Mouse (Mus musculus): Measurements from ENCODE around the gene Srpk2. TPM values are rescaled to one million over a fixed set of nuclear protein-coding genes. Genes with fewer than 3 reads are reported as not detected.

The Srpk2 gene
- polyA plus RNA-seq, 1 experiment from 2014 or later, result 101 TPM

DNA sequence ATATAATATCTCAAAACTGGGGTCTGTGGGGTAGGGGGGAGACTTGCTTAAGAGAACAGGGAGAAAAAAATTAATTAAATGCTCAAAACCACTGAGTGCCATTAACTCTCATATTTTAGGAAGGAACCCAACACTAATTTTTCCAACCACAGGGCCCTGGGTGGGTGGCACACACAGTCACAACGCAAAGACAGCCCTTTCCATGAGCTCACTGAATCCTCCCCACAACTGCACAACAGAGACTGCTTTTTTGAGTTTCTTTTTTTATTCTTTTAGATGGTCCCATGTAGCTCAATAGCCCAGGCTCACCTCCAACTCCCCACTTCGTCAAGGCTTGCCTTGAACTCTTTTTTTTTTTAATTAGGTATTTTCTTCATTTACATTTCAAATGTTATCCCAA lies 58.2 kb downstream of the Srpk2 start:
- Histone ChIP-seq H3K9ac (replicated peaks; ENCODE audit: low read depth, low read length) (no peak overlapping the region), H3K27ac (ENCODE audit: low read length) (no peak overlapping the region), H3K9me3 (ENCODE audit: control insufficient read depth, low read length) (no peaks in the 10 kb centered on the region), H3K4me1 (replicated peaks; ENCODE audit: control insufficient read depth, insufficient read depth, low read length) (no peaks in the 10 kb centered on the region), H3K36me3 (ENCODE audit: control insufficient read depth, insufficient read depth) (no peaks in the 10 kb centered on the region), H3K27me3 (replicated peaks; ENCODE audit: control insufficient read depth, insufficient read depth, low read length) (no peaks in the 10 kb centered on the region), H3K4me3 (replicated peaks; ENCODE audit: low read length) (no peak overlapping the region), H3K4me2 (ENCODE audit: low read length) (no peak overlapping the region)
- 24% methylated on average over 2 of the region's 2 CpGs for WGBS
- ATAC-seq, result no peak

DNA sequence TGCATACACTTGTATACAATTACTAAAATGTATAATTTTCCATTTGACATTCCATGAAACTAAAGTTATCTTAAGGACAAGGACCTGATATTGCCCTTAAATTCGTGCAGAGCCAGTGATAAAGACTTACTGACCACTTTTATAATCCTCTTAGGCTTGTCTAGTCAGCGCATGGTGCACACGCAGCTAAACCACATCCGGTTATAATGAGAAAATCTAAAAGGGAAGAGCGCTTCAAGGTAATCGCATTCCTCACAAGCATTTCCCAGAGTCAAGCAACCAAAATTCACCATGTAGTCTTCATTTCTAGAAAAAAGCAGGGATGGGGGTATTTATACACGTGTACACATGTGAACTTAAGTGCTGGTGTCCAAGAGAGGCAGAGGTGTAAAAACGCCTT lies 63.8 kb downstream of the Srpk2 start:
- Histone ChIP-seq H3K4me3 (replicated peaks; ENCODE audit: low read length) (no peak overlapping the region), H3K4me1 (replicated peaks; ENCODE audit: control insufficient read depth, insufficient read depth, low read length) (no peaks in the 10 kb centered on the region), H3K4me2 (ENCODE audit: low read length) (no peak overlapping the region), H3K9me3 (ENCODE audit: control insufficient read depth, low read length) (no peaks in the 10 kb centered on the region), H3K9ac (replicated peaks; ENCODE audit: low read depth, low read length) (no peak overlapping the region), H3K36me3 (ENCODE audit: control insufficient read depth, insufficient read depth) (no peaks in the 10 kb centered on the region), H3K27ac (ENCODE audit: low read length) (no peak overlapping the region), H3K27me3 (replicated peaks; ENCODE audit: control insufficient read depth, insufficient read depth, low read length) (no peaks in the 10 kb centered on the region)
- ATAC-seq, result no peak
- 84% methylated on average over 8 of the region's 8 CpGs for WGBS

DNA sequence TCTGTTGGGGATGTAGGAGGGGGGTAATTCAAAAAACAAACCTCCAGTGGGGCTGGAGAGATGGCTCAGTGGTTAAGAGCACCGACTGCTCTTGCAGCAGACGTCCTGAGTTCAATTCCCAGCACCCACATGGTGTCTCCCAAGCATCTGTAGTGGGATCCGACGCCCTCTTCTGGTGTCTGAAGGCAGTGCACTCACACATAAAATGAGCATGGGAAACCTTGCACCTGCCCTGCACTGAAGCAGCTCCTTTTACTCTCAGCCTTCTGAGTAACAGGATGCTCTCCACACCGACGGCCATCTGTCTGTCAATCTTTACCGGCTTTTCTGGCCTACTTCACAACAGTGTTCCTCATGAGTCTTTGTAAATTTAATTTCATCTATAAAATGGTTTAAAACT lies 65.8 kb downstream of the Srpk2 start:
- no peak overlapping the region for H3K27ac ChIP-seq (ENCODE audit: low read length)
- H3K36me3 ChIP-seq (ENCODE audit: control insufficient read depth, insufficient read depth), result no peaks in the 10 kb centered on the region
- peaks cover 10% of the 10 kb centered on the region for H3K4me1 ChIP-seq (replicated peaks; ENCODE audit: control insufficient read depth, insufficient read depth, low read length)
- 87% methylated on average over 7 of the region's 7 CpGs for WGBS
- no peaks in the 10 kb centered on the region for H3K27me3 ChIP-seq (replicated peaks; ENCODE audit: control insufficient read depth, insufficient read depth, low read length)
- no peak for ATAC-seq
- H3K4me2 ChIP-seq (ENCODE audit: low read length), result no peak overlapping the region
- H3K4me3 ChIP-seq (replicated peaks; ENCODE audit: low read length), result no peak overlapping the region
- H3K9me3 ChIP-seq (ENCODE audit: control insufficient read depth, low read length), result no peaks in the 10 kb centered on the region
- no peak overlapping the region for H3K9ac ChIP-seq (replicated peaks; ENCODE audit: low read depth, low read length)

DNA sequence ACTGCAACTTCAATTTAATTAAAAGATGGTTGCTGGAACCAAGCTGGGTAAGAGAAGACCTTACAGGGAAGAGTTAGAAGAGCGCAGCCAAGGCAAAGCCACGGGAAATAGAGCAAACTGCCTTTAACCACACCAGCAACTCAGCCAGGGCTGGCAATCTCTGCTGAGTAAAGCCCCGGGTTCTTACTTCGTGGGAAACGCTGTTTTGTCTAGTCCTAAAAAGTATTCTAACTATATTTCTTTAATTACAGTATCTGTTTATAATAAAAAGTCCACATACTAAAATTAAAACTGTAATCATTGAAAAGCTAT lies 67.4 kb downstream of the Srpk2 start:
- Histone ChIP-seq H3K4me3 (replicated peaks; ENCODE audit: low read length) (peak overlapping the region; percentile 64), H3K4me2 (ENCODE audit: low read length) (peak overlapping the region; percentile 53), H3K9me3 (ENCODE audit: control insufficient read depth, low read length) (no peaks in the 10 kb centered on the region), H3K27ac (ENCODE audit: low read length) (peak overlapping the region; percentile 92), H3K9ac (replicated peaks; ENCODE audit: low read depth, low read length) (peak overlapping the region; percentile 59), H3K27me3 (replicated peaks; ENCODE audit: control insufficient read depth, insufficient read depth, low read length) (no peaks in the 10 kb centered on the region), H3K4me1 (replicated peaks; ENCODE audit: control insufficient read depth, insufficient read depth, low read length) (peaks cover 10% of the 10 kb centered on the region), H3K36me3 (ENCODE audit: control insufficient read depth, insufficient read depth) (no peaks in the 10 kb centered on the region)
- peak; percentile 49 for ATAC-seq
- WGBS, result 9% methylated on average over 5 of the region's 5 CpGs

DNA sequence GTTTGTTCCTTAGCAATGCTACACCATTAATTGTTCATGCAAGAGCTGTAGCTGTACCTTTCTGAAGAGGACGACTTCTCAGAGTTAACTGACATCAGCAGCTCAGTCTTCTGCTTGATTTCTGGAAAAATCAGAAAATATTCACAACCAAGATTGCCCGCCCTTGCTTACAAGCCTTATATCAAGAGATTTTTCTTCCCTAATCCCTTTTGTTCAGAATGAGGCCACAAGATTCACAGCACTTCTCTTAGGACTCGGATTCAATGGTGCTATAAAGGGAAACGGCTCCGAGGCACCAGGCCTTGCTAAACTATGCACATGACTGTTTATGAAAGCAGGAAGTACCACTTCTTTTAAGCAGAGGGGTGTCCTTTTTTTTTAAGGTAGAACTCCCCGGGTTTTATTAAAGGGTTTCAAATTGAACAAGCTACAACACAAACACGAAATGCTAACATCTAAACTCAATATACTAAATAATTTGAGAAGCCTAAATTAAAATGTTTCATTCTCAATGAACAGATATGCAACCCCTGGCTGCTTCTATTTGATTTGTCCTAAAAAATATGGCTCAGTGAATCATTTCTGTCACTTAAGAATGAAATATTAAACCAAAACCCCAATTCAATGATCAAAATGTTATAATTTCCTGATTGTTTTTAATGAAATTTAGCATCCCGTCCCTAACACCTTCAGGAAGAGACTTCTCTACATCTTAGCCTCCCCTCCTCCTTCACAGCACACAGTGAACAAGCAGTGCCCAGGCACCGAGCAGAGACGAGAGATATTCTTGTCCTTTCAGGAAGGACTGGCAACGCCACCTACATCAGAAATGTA lies 67.9 kb downstream of the Srpk2 start:
- peak; percentile 93 for ATAC-seq
- Histone ChIP-seq H3K4me2 (ENCODE audit: low read length) (peak overlapping the region; percentile 53), H3K27me3 (replicated peaks; ENCODE audit: control insufficient read depth, insufficient read depth, low read length) (no peaks in the 10 kb centered on the region), H3K27ac (ENCODE audit: low read length) (peak overlapping the region; percentile 92), H3K4me3 (replicated peaks; ENCODE audit: low read length) (peak overlapping the region; percentile 64), H3K36me3 (ENCODE audit: control insufficient read depth, insufficient read depth) (no peaks in the 10 kb centered on the region), H3K9ac (replicated peaks; ENCODE audit: low read depth, low read length) (peak overlapping the region; percentile 68), H3K9me3 (ENCODE audit: control insufficient read depth, low read length) (no peaks in the 10 kb centered on the region), H3K4me1 (replicated peaks; ENCODE audit: control insufficient read depth, insufficient read depth, low read length) (peaks cover 10% of the 10 kb centered on the region)
- 2% methylated on average over 11 of the region's 11 CpGs for WGBS

DNA sequence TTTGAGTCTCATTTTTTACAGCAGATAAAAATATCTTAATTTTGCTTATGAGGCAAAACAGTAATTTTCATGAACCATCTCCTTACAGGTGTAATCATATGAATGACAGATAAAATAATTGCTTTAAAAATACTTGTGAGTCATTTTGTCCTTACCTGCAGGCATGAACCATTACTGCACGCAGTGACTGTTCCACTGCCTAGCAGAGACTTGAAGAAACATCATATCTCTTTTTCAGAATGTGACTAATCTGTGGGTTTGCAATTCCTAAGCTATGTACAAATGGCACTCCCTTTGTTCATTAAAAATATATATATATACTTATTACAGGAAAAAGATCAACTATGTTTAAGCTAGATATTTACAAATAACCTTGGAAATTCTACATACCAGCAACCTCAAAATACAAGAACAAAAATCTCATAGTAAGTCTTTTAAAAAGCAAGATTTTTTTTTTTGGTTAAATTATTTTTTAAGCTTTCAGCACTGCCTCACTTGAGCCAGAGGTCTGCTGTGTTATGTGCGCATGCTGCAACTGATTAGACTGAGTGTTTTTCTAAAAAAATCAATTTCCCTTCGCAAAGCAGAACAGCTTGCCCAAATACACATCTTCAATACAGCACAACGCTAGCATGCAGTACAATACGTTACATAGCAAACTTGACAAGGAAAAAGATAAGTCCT lies 68.7 kb downstream of the Srpk2 start:
- Histone ChIP-seq H3K27ac (ENCODE audit: low read length) (peak overlapping the region; percentile 88), H3K4me2 (ENCODE audit: low read length) (peak overlapping the region; percentile 53), H3K4me1 (replicated peaks; ENCODE audit: control insufficient read depth, insufficient read depth, low read length) (peaks cover 12% of the 10 kb centered on the region), H3K36me3 (ENCODE audit: control insufficient read depth, insufficient read depth) (no peaks in the 10 kb centered on the region), H3K9me3 (ENCODE audit: control insufficient read depth, low read length) (no peaks in the 10 kb centered on the region), H3K27me3 (replicated peaks; ENCODE audit: control insufficient read depth, insufficient read depth, low read length) (no peaks in the 10 kb centered on the region), H3K4me3 (replicated peaks; ENCODE audit: low read length) (peak overlapping the region; percentile 64), H3K9ac (replicated peaks; ENCODE audit: low read depth, low read length) (peak overlapping the region; percentile 68)
- ATAC-seq, result peak; percentile 51
- 19% methylated on average over 5 of the region's 5 CpGs for WGBS

DNA sequence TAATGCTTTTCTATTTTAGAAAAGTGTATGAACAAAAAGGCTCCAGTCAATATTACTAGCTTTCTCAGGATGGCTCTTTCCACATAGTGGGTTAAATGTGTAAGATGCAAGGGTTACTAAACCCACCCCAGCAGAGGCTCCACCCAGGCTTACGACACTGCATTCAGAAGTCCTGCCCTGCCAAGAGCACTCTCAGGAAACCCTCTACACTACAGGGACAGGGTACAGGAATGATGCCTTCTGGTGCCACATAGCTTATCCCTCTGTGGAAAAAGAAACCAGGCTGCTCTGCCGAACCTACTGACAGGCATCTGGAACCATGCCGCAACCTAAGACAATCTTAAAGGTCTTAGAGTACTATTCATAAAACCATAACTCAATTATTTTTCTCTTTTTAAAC lies 71.6 kb downstream of the Srpk2 start:
- no peaks in the 10 kb centered on the region for H3K9me3 ChIP-seq (ENCODE audit: control insufficient read depth, low read length)
- no peak overlapping the region for H3K9ac ChIP-seq (replicated peaks; ENCODE audit: low read depth, low read length)
- no peaks in the 10 kb centered on the region for H3K27me3 ChIP-seq (replicated peaks; ENCODE audit: control insufficient read depth, insufficient read depth, low read length)
- no peak for ATAC-seq
- no peaks in the 10 kb centered on the region for H3K36me3 ChIP-seq (ENCODE audit: control insufficient read depth, insufficient read depth)
- H3K4me3 ChIP-seq (replicated peaks; ENCODE audit: low read length), result no peak overlapping the region
- no peak overlapping the region for H3K4me2 ChIP-seq (ENCODE audit: low read length)
- 88% methylated on average over 3 of the region's 3 CpGs for WGBS
- no peak overlapping the region for H3K27ac ChIP-seq (ENCODE audit: low read length)
- peaks cover 12% of the 10 kb centered on the region for H3K4me1 ChIP-seq (replicated peaks; ENCODE audit: control insufficient read depth, insufficient read depth, low read length)

DNA sequence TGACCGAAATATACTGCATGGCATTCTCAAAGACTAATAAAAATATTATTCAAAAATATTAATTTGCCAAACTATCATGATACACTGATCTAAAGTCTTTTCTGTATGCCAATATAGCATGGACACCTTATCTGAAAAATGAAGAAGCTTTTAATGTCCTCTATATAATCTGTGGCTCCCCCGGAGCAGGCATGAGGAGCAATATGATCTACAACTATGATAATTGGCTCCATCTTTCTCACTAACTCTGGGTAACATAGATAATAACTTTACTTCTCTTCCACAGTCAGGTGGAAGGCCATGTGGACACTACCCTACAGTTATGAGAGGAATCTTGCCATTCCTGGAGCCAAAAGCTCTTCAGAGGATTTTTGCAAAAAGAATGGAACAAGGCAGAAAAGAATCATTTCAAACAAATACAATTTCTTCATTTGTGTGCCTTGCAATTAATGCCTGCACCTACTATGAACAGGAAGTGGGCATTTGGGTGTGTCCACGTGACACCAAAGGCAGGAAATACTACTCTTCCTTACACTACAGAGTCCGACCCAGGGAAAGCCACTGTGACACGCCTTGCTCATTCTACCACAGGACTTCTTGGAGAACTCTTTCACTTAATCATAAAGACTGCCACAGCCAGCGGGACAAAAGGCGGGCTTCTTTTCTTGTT lies 80.2 kb downstream of the Srpk2 start:
- no peaks in the 10 kb centered on the region for H3K9me3 ChIP-seq (ENCODE audit: control insufficient read depth, low read length)
- H3K4me3 ChIP-seq (replicated peaks; ENCODE audit: low read length), result no peak overlapping the region
- ATAC-seq, result no peak
- no peak overlapping the region for H3K9ac ChIP-seq (replicated peaks; ENCODE audit: low read depth, low read length)
- H3K27ac ChIP-seq (ENCODE audit: low read length), result no peak overlapping the region
- no peaks in the 10 kb centered on the region for H3K27me3 ChIP-seq (replicated peaks; ENCODE audit: control insufficient read depth, insufficient read depth, low read length)
- 85% methylated on average over 7 of the region's 7 CpGs for WGBS
- H3K36me3 ChIP-seq (ENCODE audit: control insufficient read depth, insufficient read depth), result no peaks in the 10 kb centered on the region
- H3K4me2 ChIP-seq (ENCODE audit: low read length), result no peak overlapping the region
- peaks cover 11% of the 10 kb centered on the region for H3K4me1 ChIP-seq (replicated peaks; ENCODE audit: control insufficient read depth, insufficient read depth, low read length)

DNA sequence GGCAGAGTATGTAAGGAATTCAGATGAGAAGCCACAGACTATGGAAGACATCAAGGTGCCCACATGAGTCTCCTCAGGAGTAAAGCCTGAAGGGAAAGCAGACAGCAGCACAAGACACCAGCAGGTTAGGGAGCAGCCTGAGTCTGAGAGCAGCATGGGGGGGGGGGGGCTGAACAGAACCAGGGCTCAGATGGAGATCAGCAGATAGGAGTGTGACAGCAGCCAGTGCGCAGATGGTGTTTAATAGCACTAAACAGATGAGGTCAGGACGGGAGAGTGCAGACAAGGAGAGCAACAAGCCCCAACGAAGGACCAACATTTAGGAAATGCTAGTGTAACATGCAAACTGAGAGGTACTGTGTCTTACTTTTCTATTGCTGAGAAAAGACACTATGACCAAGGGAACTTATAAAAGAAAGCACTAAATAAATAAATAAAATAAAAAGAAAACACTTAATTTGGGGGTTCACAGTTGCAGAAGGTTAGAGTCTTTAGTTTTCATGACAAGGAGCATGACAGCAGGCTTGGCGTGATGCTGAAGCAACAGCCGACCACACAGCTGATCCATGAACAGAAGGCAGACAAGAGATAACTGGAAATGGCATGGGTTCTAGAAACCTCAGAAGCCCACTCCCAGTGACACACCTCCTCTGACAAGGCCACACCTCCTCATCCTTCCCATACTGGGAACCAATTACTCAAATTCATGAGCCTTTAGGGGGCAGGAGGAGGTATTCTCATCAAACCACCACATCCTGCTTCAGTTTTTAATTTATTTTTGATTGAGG lies 84.5 kb downstream of the Srpk2 start:
- peak overlapping the region; percentile 19; the same call in 1 of the 2 replicates for H3K27ac ChIP-seq (ENCODE audit: low read length)
- H3K36me3 ChIP-seq (ENCODE audit: control insufficient read depth, insufficient read depth), result no peaks in the 10 kb centered on the region
- H3K9me3 ChIP-seq (ENCODE audit: control insufficient read depth, low read length), result no peaks in the 10 kb centered on the region
- H3K4me3 ChIP-seq (replicated peaks; ENCODE audit: low read length), result no peak overlapping the region
- ATAC-seq, result peak; percentile 77
- H3K4me1 ChIP-seq (replicated peaks; ENCODE audit: control insufficient read depth, insufficient read depth, low read length), result peaks cover 9% of the 10 kb centered on the region
- no peaks in the 10 kb centered on the region for H3K27me3 ChIP-seq (replicated peaks; ENCODE audit: control insufficient read depth, insufficient read depth, low read length)
- H3K9ac ChIP-seq (replicated peaks; ENCODE audit: low read depth, low read length), result no peak overlapping the region
- 58% methylated on average over 5 of the region's 5 CpGs for WGBS
- H3K4me2 ChIP-seq (ENCODE audit: low read length), result no peak overlapping the region
